Mouse (Mus musculus) adrenal gland, postnatal 36 days (tissue): Measurements from ENCODE around the gene Lat2. TPM values are rescaled to one million over a fixed set of nuclear protein-coding genes. Genes with fewer than 3 reads are reported as not detected.
A peak's percentile ranks its signal among the peaks of the same experiment; 100 is the strongest.

Experiments used
- DNase-seq, 2 experiments: peaks; one replicate each; pipeline ENCODE4 v3.0.0; 2021; ENCODE audit warnings: mixed read lengths in 1 of 2
- microRNA-seq: library from miRNA; unstranded; fragments of <30 nt; microRNA quantifications from one replicate; pipeline ENCODE4 v1.2.0, GENCODE M21; 2021
- total RNA-seq, 2 experiments: library from RNA; stranded (reverse); gene quantifications; 2 replicates each; pipeline ENCODE4 v1.2.3; 2021

The Lat2 gene
- total RNA-seq, 2 experiments from 2014 or later = 3.3 to 4.4 TPM

GRCm38 (mm10) chr5:134571730-134572507 lies 42.9 kb downstream of the Lat2 start:
- DNase-seq = peak; percentile 63 to 76

GRCm38 (mm10) chr5:134568964-134569491 lies 45.8 kb downstream of the Lat2 start:
- no peak for DNase-seq

DNA sequence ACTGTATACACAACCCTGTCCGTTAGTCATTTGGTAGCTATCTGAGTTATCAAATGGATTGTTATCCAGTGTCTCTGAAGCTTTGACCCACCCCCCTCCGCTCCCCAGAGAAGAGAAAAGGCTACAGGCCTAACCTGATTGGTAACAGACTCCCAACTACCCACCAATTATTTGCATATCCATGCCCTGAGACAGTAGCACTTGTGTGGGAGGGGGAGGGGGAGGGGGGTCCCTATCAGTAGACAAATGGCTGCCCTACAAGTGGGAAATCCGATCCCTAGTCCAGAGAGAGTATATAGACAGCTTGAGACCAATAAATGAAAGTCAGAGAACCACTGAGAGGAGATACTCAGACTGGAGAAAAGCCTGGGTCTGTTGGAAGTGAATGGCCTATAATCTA lies 46.8 kb downstream of the Lat2 start:
- no peak for DNase-seq

- no peak for DNase-seq
Observed at GRCm38 (mm10) chr5:134567445-134567844, 47.4 kb downstream of the Lat2 start.

GRCm38 (mm10) chr5:134565696-134566095 lies 49.1 kb downstream of the Lat2 start:
- no peak for DNase-seq

DNA sequence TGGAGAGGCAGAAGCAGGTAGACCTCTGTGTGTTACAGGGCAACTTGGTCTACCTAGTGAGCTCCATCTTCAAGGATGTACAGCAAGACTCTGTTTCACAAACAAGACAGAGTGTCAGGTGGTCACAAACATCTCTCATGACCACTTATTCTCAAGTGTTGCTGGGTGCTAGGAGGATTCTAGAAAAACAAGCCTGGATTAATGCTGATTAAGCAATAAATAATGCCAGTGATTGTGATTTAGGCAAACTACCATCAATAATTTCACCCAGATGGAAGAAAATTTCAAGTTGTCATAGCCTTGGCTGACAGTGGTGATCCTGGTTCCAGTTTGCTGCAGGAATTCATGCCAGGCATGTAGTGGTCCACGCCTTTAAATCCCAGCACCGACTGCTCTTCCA lies 50.6 kb downstream of the Lat2 start:
- no peak for DNase-seq

- DNase-seq = no peak
Observed at GRCm38 (mm10) chr5:134560450-134561171, 54.2 kb downstream of the Lat2 start.

DNA sequence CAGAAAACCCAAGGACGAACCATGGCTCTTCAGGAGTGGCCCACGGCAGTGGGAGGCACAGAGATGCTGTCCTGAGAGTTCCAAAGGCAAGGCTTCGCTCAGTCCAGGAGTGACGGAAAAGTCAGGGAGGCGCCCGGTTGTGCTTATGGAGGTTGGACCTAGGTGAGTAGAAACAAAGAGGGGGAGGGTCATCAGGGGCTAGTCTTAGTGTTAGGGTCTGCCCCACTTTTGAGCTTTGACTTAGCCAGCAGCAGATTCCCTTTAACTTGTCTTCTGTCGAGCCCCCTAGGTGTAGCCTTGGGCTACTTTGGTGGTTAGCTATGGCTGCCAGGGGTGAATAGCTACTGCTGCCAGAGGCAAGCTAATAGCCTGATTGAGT lies 54.8 kb downstream of the Lat2 start, which contains the start of gene Syna:
Syna (minus strand) TSS at position 101 of the 379 bp plus-strand sequence.
- no peak for DNase-seq

DNA sequence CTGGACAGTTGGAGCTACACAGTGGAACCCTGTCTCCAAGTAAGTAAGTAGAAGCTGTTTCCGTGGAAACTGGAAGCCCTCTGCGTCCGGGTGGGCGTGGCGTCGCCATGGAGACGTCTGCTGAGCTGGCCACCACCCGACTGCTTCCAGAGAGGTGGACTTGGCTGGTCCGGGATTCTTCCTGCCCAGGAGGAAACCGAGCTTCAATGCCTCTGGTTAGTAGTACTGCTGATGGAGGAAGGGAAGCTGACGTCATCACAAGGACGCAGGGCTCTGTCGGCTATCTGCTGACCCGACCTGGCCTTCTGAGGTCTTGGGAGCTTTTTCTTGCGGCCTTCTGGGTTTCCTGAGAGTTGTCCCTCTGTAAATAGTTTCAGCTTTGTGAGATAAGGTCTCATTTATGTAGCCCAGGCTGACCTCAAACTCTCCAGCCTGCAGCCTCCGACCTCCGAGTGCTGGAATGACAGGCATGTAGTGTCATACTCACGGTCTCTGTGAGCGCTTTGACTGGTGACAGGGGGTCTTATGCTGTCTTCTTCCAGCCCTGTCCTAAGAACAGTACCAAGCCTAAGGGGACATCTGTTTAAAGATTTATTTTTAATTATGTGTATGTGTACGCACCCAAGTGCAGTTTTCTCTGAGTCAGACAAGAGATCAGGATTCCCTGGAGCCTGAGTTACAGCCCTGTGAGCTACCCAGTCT lies 59.2 kb downstream of the Lat2 start:
- DNase-seq = peak; percentile 88 to 92

DNA sequence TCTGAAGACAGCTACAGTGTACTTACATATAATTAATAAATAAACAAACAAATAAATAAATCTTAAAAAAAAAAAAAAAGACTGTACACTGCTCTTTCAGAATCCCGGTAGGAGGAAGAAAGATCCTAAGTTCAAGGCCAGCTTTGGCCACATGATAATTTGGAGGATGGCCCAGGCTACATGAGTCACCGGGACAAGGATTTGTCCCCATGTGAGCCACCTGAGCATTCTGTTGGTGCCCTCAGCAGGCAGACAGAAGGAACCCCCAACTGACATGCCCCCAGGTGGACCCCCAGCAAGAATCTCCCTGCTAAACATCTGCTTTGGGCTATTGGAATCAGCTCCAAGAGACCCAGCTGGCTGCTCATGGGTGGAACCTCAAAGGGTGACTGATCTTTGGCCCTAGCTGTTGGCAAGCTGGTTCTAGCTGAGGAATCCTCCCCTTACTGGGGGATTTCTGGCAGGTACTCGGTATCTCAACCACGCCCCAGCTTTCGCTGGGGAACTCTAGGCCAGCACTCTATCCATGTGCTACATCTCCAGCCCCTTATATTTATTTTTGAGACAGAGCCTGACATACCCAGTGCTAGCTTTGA lies 60.8 kb downstream of the Lat2 start:
- DNase-seq = peak; percentile 72 to 82

DNA sequence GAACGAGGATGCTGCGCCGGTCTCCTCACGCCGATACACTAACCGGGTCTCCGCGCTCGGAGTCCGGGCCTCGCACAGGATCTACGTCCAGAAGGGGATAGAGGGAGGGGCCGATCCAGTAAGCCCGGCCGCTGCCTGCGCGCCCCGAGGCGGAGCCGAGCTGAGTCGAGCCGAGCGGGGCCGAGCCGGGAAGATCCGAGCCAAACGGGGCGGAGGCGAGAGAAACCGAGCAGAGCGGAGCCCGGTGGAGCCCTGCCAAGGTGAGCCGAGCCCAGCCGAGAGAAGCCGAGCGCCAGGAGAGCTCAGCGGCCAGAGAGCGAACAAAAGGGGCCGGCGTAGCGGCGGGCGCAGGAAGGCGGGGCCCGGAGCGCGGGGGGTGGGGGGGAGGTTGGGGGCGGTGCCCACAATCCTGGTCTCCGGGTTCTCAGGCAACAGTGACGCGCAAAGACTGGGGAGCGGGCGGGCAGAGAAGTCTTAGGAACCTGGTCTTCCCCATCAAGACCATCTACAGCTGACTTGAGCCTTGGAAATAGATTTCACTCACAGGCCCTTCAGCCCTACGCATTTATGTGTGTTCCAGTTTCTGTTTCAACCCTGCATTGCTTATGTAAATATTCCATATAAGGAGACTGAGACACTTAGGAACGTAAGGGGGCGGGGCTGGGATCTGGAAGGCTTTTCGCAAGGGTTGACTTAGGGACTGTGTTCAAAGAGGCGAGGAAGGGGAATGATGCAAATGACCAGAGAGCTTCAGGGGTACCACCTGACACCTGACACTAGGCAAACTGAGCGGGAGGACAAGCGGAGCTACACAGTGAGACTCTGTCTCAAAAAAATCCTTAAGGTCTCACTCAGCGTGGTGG lies 62.5 kb downstream of the Lat2 start, which contains the start of gene Clip2:
Clip2 (minus strand) TSS at position 325 of the 863 bp plus-strand sequence.
- peak; percentile 100 for DNase-seq

GRCm38 (mm10) chr5:134551233-134552109 lies 63.4 kb downstream of the Lat2 start:
- peak; percentile 35 to 59 for DNase-seq

GRCm38 (mm10) chr5:134550836-134551232 lies 64.0 kb downstream of the Lat2 start:
- no peak for DNase-seq

Small RNAs within 50 kb of the gene (microRNA-seq; reads per million reads assigned to microRNA genes)
- gene Mir7228 = not detected

Other genes with a start within 250 kb of the Lat2 start
- gene Gtf2ird1, start 158.3 kb downstream of the Lat2 start, total RNA-seq = 10 to 100 TPM; 44.4 to 59.1 TPM
- 10 to 100 TPM; 15.1 to 21.0 TPM for gene Clip2, start 62.6 kb downstream of the Lat2 start, total RNA-seq
- not detected for gene Syna, start 54.9 kb downstream of the Lat2 start, total RNA-seq
- gene Rfc2, start 33.7 kb downstream of the Lat2 start, total RNA-seq = 10 to 100 TPM; 48.2 to 49.4 TPM
- gene Eif4h, start 24.5 kb upstream of the Lat2 start, total RNA-seq = 100 to 1,000 TPM; 288 to 289 TPM
- gene Limk1, start 73.6 kb upstream of the Lat2 start, total RNA-seq = 10 to 100 TPM; 19.5 to 22.6 TPM
- gene Eln, start 132.3 kb upstream of the Lat2 start, total RNA-seq = 10 to 100 TPM; 20.4 to 51.7 TPM